Mouse (Mus musculus) neural tube, embryonic 11.5 days (tissue): Measurements from ENCODE around the gene Sstr2. TPM values are rescaled to one million over a fixed set of nuclear protein-coding genes. Genes with fewer than 3 reads are reported as not detected.

ENCODE experiments used
- ATAC-seq: fragments of 200-750 bp; cut with Nextera tagmentation; 2 replicates; pipeline ENCODE4 v1.8.0; 2017; ENCODE audit warnings: moderate number of reproducible peaks, mild to moderate bottlenecking, moderate TSS enrichment, moderate library complexity; ENCODE audit not compliant: insufficient read depth, low FRiP score, low TSS enrichment
- DNase-seq: peaks from one replicate; pipeline ENCODE4 v3.0.0-alpha.2; 2015; ENCODE audit warnings: low spot score
- H3K27ac ChIP-seq: fragments of 300-500 bp; sonication (generic); 2 replicates; pipeline ENCODE4 v1.5.1; 2014; ENCODE audit warnings: low read depth, mild to moderate bottlenecking, low read length
- H3K27me3 ChIP-seq: fragments of 300-500 bp; sonication (generic); 2 replicates; pipeline ENCODE4 v1.6.1; 2014; ENCODE audit warnings: mild to moderate bottlenecking, low read length, mixed read lengths; ENCODE audit not compliant: control insufficient read depth, insufficient read depth
- H3K36me3 ChIP-seq: fragments of 300-500 bp; sonication (generic); 2 replicates; pipeline ENCODE4 v1.6.1; 2014; ENCODE audit warnings: mild to moderate bottlenecking, low read length, moderate library complexity, mixed read lengths; ENCODE audit not compliant: control insufficient read depth, insufficient read depth
- H3K4me1 ChIP-seq: fragments of 300-500 bp; sonication (generic); 2 replicates; pipeline ENCODE4 v1.6.1; 2014; ENCODE audit warnings: low read length, mixed read lengths; ENCODE audit not compliant: control insufficient read depth, insufficient read depth
- H3K4me2 ChIP-seq: fragments of 300-500 bp; sonication (generic); 2 replicates; pipeline ENCODE4 v1.6.1; 2014; ENCODE audit warnings: low read depth, mild to moderate bottlenecking, moderate library complexity
- H3K4me3 ChIP-seq: fragments of 300-500 bp; sonication (generic); 2 replicates; pipeline ENCODE4 v1.5.1; 2014; ENCODE audit warnings: low read depth, low read length
- H3K9ac ChIP-seq: fragments of 300-500 bp; sonication (generic); 2 replicates; pipeline ENCODE4 v1.6.1; 2014; ENCODE audit warnings: mild to moderate bottlenecking, low read length
- H3K9me3 ChIP-seq: fragments of 300-500 bp; sonication (generic); 2 replicates; pipeline ENCODE4 v1.6.1; 2016; ENCODE audit warnings: low read length; ENCODE audit not compliant: control insufficient read depth
- WGBS: fragments of 180-500 bp; shearing (Covaris S2); extraction: QIAGEN DNeasy Blood & Tissue Kit; methylation state at CpG from one replicate; pipeline ENCODE4 v1.1.7; 2014; 5-methylcytosine and 5-hydroxymethylcytosine counted together
- polyA plus RNA-seq: library from polyadenylated mRNA; unstranded; fragments of >200 nt; fragmentation: Nextera tagmentation; extraction: Ambion mirVana; gene quantifications from 2 replicates; pipeline ENCODE4 v1.2.1, GENCODE M21; 2014

Gene Sstr2
- polyA plus RNA-seq, 1 experiment from 2014 or later, result 23.8 TPM

GRCm38 (mm10) chr11:113648690-113649352, 29.7 kb downstream of the Sstr2 start, which contains the start of gene Cog1:
Cog1 (plus strand) TSS chr11:113649169.
- peaks cover 10% of the 10 kb centered on the region for H3K4me1 ChIP-seq
- peak within 1 kb of the TSS; percentile 93 for H3K9ac ChIP-seq
- DNase-seq (no peak), ATAC-seq (no peak)
- peak within 1 kb of the TSS; percentile 81 for H3K27ac ChIP-seq
- peak within 1 kb of the TSS; percentile 56 for H3K4me2 ChIP-seq
- no peaks in the 10 kb centered on the region for H3K27me3 ChIP-seq
- 0 out of 2 replicates have a peak, but pooled peaks cover 1% of the 10 kb centered on the region for H3K36me3 ChIP-seq
- peak within 1 kb of the TSS; percentile 61 for H3K4me3 ChIP-seq
- 43% methylated on average over 26 of the region's 26 CpGs for WGBS
- no peaks in the 10 kb centered on the region for H3K9me3 ChIP-seq

GRCm38 (mm10) chr11:113649353-113650210, 30.4 kb downstream of the Sstr2 start, which contains the start of gene Slc39a11:
Slc39a11 (minus strand) TSS chr11:113650079.
- peak within 1 kb of the TSS; percentile 56 for H3K4me2 ChIP-seq
- ATAC-seq, result peak; percentile 69; the same call in 1 of the 2 replicates
- no peaks in the 10 kb centered on the region for H3K9me3 ChIP-seq
- no peaks in the 10 kb centered on the region for H3K27me3 ChIP-seq
- peaks cover 10% of the 10 kb centered on the region for H3K4me1 ChIP-seq
- under 1% methylated on average over 76 of the region's 91 CpGs for WGBS
- 0 out of 2 replicates have a peak, but pooled peaks cover 3% of the 10 kb centered on the region for H3K36me3 ChIP-seq
- H3K9ac ChIP-seq, result peak within 1 kb of the TSS; percentile 93
- DNase-seq, result peak; percentile 88
- H3K27ac ChIP-seq, result peak within 1 kb of the TSS; percentile 81
- peak within 1 kb of the TSS; percentile 61 for H3K4me3 ChIP-seq

DNA sequence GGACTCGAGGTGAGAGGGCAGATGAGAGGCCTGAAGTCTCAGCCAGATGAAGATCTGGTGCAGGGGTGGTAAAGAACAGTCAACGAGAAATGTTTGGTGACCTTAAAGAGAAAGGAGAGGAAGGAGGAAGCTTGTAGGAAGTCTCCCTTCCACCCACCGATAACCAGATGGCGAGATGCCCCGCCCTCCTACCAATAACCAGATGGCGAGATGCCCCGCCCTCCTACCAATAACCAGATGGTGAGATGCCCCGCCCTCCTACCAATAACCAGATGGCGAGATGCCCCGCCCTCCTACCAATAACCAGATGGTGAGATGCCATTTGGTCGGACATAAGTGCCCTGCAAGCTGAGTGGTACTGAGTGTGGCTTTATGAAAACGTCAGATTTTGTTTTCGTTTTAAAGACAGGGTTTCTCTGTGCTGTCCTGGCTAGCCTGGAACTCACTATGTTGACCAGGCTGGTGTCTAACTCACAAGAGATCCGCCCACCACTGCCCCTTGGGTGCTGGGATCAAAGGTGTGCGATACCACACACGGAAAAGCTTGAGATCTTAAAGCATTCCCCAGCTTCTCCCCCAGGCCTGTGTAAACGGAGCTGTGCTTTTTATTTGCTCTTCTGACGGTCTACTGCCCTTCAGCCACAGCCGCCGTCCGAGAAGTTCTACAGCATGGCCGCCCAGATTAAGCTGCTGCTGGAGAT, 32.2 kb downstream of the Sstr2 start:
- DNase-seq (peak; percentile 18), ATAC-seq (no peak; the same call in 1 of the 2 replicates)
- H3K9ac ChIP-seq, result no peak overlapping the region
- H3K4me3 ChIP-seq, result no peak overlapping the region
- WGBS, result 55% methylated on average over 22 of the region's 22 CpGs
- H3K4me2 ChIP-seq, result 0 out of 2 replicates have a peak overlapping the region, but pooled peaks have one; percentile 2
- H3K36me3 ChIP-seq, result peaks cover 7% of the 10 kb centered on the region
- no peaks in the 10 kb centered on the region for H3K9me3 ChIP-seq
- peaks cover 10% of the 10 kb centered on the region for H3K4me1 ChIP-seq
- H3K27me3 ChIP-seq, result no peaks in the 10 kb centered on the region
- peak overlapping the region; percentile 65 for H3K27ac ChIP-seq

DNA sequence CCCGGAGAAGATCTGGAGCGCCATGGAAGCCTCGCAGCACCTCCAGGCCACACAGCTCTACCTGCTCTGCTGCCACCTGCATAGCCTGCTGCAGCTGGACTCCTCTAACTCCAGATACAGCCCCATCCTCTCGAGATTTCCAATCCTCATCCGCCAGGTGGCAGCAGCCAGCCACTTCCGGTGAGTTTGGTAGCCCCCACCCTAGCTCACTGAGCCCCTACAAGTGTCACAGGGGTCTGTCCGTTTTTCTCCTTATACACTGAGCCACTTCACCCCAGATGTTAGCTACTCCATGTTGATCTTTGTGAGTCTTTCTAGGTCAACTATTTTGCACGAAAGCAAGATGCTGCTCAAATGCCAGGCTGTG, 32.7 kb downstream of the Sstr2 start:
- DNase-seq (peak; percentile 59), ATAC-seq (no peak)
- WGBS, result 59% methylated on average over 8 of the region's 8 CpGs

GRCm38 (mm10) chr11:113652516-113652915, 33.4 kb downstream of the Sstr2 start:
- H3K9me3 ChIP-seq, result no peaks in the 10 kb centered on the region
- DNase-seq (no peak), ATAC-seq (no peak)
- peaks cover 12% of the 10 kb centered on the region for H3K36me3 ChIP-seq
- H3K4me1 ChIP-seq, result peaks cover 10% of the 10 kb centered on the region
- no peak overlapping the region for H3K4me3 ChIP-seq
- WGBS, result 88% methylated on average over 6 of the region's 6 CpGs
- H3K27me3 ChIP-seq, result no peaks in the 10 kb centered on the region
- H3K9ac ChIP-seq, result no peak overlapping the region
- H3K4me2 ChIP-seq, result no peak overlapping the region
- 0 out of 2 replicates have a peak overlapping the region, but pooled peaks have one; percentile 17 for H3K27ac ChIP-seq

More for the DNA sequence above, 32.7 kb downstream of the Sstr2 start:
- Histone ChIP-seq H3K4me2 (no peak overlapping the region), H3K4me1 (peaks cover 10% of the 10 kb centered on the region), H3K27ac (peak overlapping the region; percentile 65), H3K9me3 (no peaks in the 10 kb centered on the region), H3K36me3 (peaks cover 7% of the 10 kb centered on the region), H3K4me3 (no peak overlapping the region), H3K27me3 (no peaks in the 10 kb centered on the region), H3K9ac (no peak overlapping the region)

DNA sequence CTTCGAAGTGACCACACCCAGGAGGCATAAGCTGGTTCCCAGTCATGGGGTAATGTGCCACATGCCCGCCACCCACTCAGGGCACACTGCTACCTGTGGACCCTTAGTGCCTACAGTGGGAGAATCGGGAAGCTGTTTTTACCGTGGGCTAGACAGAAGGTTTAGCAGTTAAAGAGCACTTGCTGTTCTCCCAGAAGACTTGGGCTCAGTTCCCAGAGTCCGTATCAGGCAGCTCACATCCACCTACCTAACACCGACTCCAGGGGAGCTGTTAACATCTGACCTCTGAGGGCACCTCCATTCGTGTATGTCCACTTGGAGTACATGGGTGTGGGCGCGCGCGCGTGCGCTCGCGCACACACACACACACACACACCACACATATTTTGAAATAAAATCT, 35.0 kb downstream of the Sstr2 start:
- 92% methylated on average over 15 of the region's 15 CpGs for WGBS
- no peak overlapping the region for H3K9ac ChIP-seq
- no peak overlapping the region for H3K4me3 ChIP-seq
- no peaks in the 10 kb centered on the region for H3K9me3 ChIP-seq
- H3K4me1 ChIP-seq, result peaks cover 10% of the 10 kb centered on the region
- no peaks in the 10 kb centered on the region for H3K27me3 ChIP-seq
- no peak overlapping the region for H3K4me2 ChIP-seq
- DNase-seq (no peak), ATAC-seq (no peak)
- H3K27ac ChIP-seq, result no peak overlapping the region
- peaks cover 13% of the 10 kb centered on the region for H3K36me3 ChIP-seq

- Histone ChIP-seq H3K9ac (no peak overlapping the region), H3K4me1 (peaks cover 10% of the 10 kb centered on the region), H3K4me2 (no peak overlapping the region), H3K27me3 (no peaks in the 10 kb centered on the region), H3K36me3 (peaks cover 13% of the 10 kb centered on the region), H3K4me3 (no peak overlapping the region), H3K27ac (no peak overlapping the region), H3K9me3 (no peaks in the 10 kb centered on the region)
- DNase-seq (no peak), ATAC-seq (no peak)
- WGBS, result 76% methylated on average over 18 of the region's 18 CpGs
Observed at GRCm38 (mm10) chr11:113654561-113655270, 35.6 kb downstream of the Sstr2 start.

- DNase-seq (no peak), ATAC-seq (no peak)
- WGBS, result 91% methylated on average over 8 of the region's 8 CpGs
- peaks cover 17% of the 10 kb centered on the region for H3K36me3 ChIP-seq
- no peak overlapping the region for H3K27ac ChIP-seq
- no peaks in the 10 kb centered on the region for H3K9me3 ChIP-seq
- no peak overlapping the region for H3K4me2 ChIP-seq
- H3K4me3 ChIP-seq, result no peak overlapping the region
- peaks cover 2% of the 10 kb centered on the region; the same call in 1 of the 2 replicates for H3K4me1 ChIP-seq
- H3K27me3 ChIP-seq, result no peaks in the 10 kb centered on the region
- no peak overlapping the region for H3K9ac ChIP-seq
Observed at GRCm38 (mm10) chr11:113656511-113656932, 37.4 kb downstream of the Sstr2 start.
